28 mouse cellular contexts compared by ENCODE assay signal in genomic region chr2:122260729-122261128, GRCm38 (mm10). TPM values are rescaled to one million over a fixed set of nuclear protein-coding genes. Genes with fewer than 3 reads are reported as not detected.
"Had no signal": no experiment of that assay in that cellular context is flagged by ENCODE, and none has a peak within 500 bp of the region (broad histone marks: within the 10 kb centered on the region; RNA-seq: fewer than 3 reads in every experiment).

No protein-coding gene starts in this region.

- DNase-seq: kidney, adult 11 months; kidney, adult 8-10 months; kidney, postnatal 10 days; kidney, postnatal 36 days; layer of hippocampus, postnatal 36 days; lung, adult 18-20 months; lung, postnatal 10 days; lung, postnatal 4 days; right cerebral cortex, adult 18-20 months; right cerebral cortex, postnatal 14 days; right cerebral cortex, postnatal 4 days; spleen, adult 18-20 months; thymus, postnatal 25 days had no signal

- H3K4me3 ChIP-seq: kidney, embryonic 15.5 days; left cerebral cortex, adult 2 months; liver, embryonic 12.5 days; liver, embryonic 15.5 days; lung, embryonic 15.5 days; midbrain, embryonic 15.5 days; neural tube, embryonic 12.5 days; neural tube, embryonic 15.5 days had no signal

- H3K27me3 ChIP-seq: kidney, embryonic 15.5 days; liver, embryonic 12.5 days; liver, embryonic 15.5 days; lung, embryonic 15.5 days; midbrain, embryonic 15.5 days; neural tube, embryonic 12.5 days; neural tube, embryonic 15.5 days had no signal

- H3K27ac ChIP-seq: kidney, embryonic 15.5 days; left cerebral cortex, adult 2 months; liver, embryonic 12.5 days; liver, embryonic 15.5 days; lung, embryonic 15.5 days; midbrain, embryonic 15.5 days; neural tube, embryonic 12.5 days; neural tube, embryonic 15.5 days had no signal

- H3K36me3 ChIP-seq: lung, embryonic 15.5 days; midbrain, embryonic 15.5 days; neural tube, embryonic 12.5 days had no signal

- H3K4me1 ChIP-seq: kidney, embryonic 15.5 days; liver, embryonic 12.5 days; liver, embryonic 15.5 days; lung, embryonic 15.5 days had no signal

- H3K9ac ChIP-seq: kidney, embryonic 15.5 days; liver, embryonic 12.5 days; liver, embryonic 15.5 days; lung, embryonic 15.5 days; midbrain, embryonic 15.5 days; neural tube, embryonic 12.5 days; neural tube, embryonic 15.5 days had no signal

- H3K4me2 ChIP-seq: kidney, embryonic 15.5 days; liver, embryonic 12.5 days; liver, embryonic 15.5 days; lung, embryonic 15.5 days; midbrain, embryonic 11.5 days; midbrain, embryonic 15.5 days; neural tube, embryonic 12.5 days; neural tube, embryonic 15.5 days had no signal

- H3K9me3 ChIP-seq: kidney, embryonic 15.5 days; liver, embryonic 12.5 days; liver, embryonic 15.5 days; lung, embryonic 15.5 days; midbrain, embryonic 15.5 days; neural tube, embryonic 12.5 days; neural tube, embryonic 15.5 days had no signal

- ATAC-seq: liver, embryonic 12.5 days; midbrain, embryonic 15.5 days had no signal

RNA-seq across cellular contexts. Expression of gene Duox2, which starts 37.5 kb away (rescaled TPM):
- total RNA-seq: left cerebral cortex, adult 2 months; left cerebral cortex, postnatal 36 days; megakaryocyte progenitor cell, adult 5-6 weeks; megakaryocyte-erythroid progenitor cell, adult 5-6 weeks had no signal
- polyA plus RNA-seq: limb, embryonic 11.5 days; liver, embryonic 12.5 days; liver, embryonic 15.5 days; midbrain, embryonic 15.5 days had no signal

RNA-seq across cellular contexts. Expression of gene Duoxa2, which starts 38.0 kb away (rescaled TPM):
- total RNA-seq: layer of hippocampus, adult 8-10 months; layer of hippocampus, postnatal 36 days; left cerebral cortex, adult 2 months; left cerebral cortex, postnatal 36 days; megakaryocyte progenitor cell, adult 5-6 weeks; megakaryocyte-erythroid progenitor cell, adult 5-6 weeks had no signal
- polyA plus RNA-seq: kidney, embryonic 15.5 days; limb, embryonic 11.5 days; liver, embryonic 12.5 days; liver, embryonic 15.5 days; lung, embryonic 15.5 days; midbrain, embryonic 11.5 days; neural tube, embryonic 12.5 days had no signal

RNA-seq across cellular contexts. Expression of gene Duoxa1, which starts 52.8 kb away (rescaled TPM):
- total RNA-seq: layer of hippocampus, adult 8-10 months; layer of hippocampus, postnatal 10 days; layer of hippocampus, postnatal 36 days; left cerebral cortex, adult 2 months; left cerebral cortex, postnatal 36 days; megakaryocyte progenitor cell, adult 5-6 weeks; megakaryocyte-erythroid progenitor cell, adult 5-6 weeks had no signal
- polyA plus RNA-seq: liver, embryonic 12.5 days; liver, embryonic 15.5 days; midbrain, embryonic 11.5 days; neural tube, embryonic 12.5 days had no signal

RNA-seq across cellular contexts. Expression of gene Duox1, which starts 54.7 kb away (rescaled TPM):
- total RNA-seq: layer of hippocampus, adult 8-10 months; layer of hippocampus, postnatal 36 days; left cerebral cortex, adult 2 months; megakaryocyte progenitor cell, adult 5-6 weeks; megakaryocyte-erythroid progenitor cell, adult 5-6 weeks had no signal
- polyA plus RNA-seq: liver, embryonic 12.5 days; liver, embryonic 15.5 days; midbrain, embryonic 11.5 days had no signal
